Mouse (Mus musculus) CH12.LX (cell line): ENCODE measurements around the gene Tnnt2.
A peak's percentile ranks its signal among the peaks of the same experiment; 100 is the strongest.

Source experiments
- CTCF ChIP-seq, 2 experiments: IDR thresholded peaks in 1 of 2; conservative IDR thresholded peaks in 1 of 2; 2 replicates each; pipeline ENCODE4 v1.5.1; 2011 to 2012; ENCODE audit warnings: low read depth in 2 of 2, low read length in 2 of 2, improper control_type of control experiment in 1 of 2, inconsistent platforms in 1 of 2, mild to moderate bottlenecking in 1 of 2, moderate library complexity in 1 of 2
- SIN3A ChIP-seq: IDR thresholded peaks from 2 replicates; pipeline ENCODE4 v1.6.1; 2012; ENCODE audit warnings: low read length, improper control_type of control experiment, inconsistent platforms
- ZKSCAN1 ChIP-seq: IDR thresholded peaks from 2 replicates; pipeline ENCODE4 v1.6.1; 2012; ENCODE audit warnings: low read depth, inconsistent platforms, low read length, improper control_type of control experiment, borderline replicate concordance

DNA sequence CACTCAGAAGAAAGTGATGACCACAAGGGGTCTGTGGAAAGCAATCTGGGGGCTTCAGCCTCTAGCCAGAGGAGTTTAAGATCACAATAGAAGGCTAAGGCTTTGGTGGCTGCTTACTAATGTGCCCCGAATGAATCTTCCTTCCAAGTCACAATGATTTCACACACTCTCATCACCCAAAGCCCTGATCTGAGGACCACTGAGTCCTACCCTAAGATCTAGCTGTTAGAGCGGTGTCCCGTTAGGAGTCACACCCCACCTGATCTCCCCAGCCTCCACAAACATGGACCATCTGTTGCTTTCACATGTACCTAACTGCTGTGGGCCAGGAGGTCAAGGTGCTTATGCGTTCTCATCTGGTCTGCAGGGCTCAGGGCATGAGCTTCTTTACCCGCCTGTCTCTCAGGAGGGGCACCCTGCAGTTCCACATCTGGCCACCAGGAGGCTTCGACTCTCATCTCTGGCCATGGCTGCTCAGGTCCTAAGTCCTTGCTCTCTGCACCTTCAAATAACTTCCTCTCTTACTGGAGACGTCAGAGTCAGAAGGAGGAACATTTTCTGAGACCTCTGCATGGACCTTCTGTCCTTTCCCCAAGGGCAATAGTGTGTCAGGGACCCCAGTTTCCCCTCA, 25.0 kb upstream of the Tnnt2 start:
- peak; percentile 90 to 99 for TF ChIP-seq CTCF (conservative IDR thresholded peaks at IDR 0.05 in 1 of 2, IDR thresholded peaks at IDR 0.05 in 1 of 2; ENCODE audit: low read depth in 2 of 2, low read length in 2 of 2)
- no peak for TF ChIP-seq SIN3A
- no peak for TF ChIP-seq ZKSCAN1
